Mouse (Mus musculus) liver, adult 2 months (tissue): ENCODE results near the gene Gm26661. TPM values are rescaled to one million over a fixed set of nuclear protein-coding genes. Genes with fewer than 3 reads are reported as not detected.

Experiments
- DNase-seq: peaks from one replicate; pipeline ENCODE4 v3.0.0-alpha.2; 2011; ENCODE audit warnings: low read depth, low spot score; ENCODE audit errors: extremely low read depth
- H3K27ac ChIP-seq: fragments of 200-500 bp; replicated peaks from 2 replicates; pipeline ENCODE4 v1.5.1; 2012; ENCODE audit warnings: low read depth, mild to moderate bottlenecking, control low read depth, inconsistent platforms, low read length; ENCODE audit not compliant: insufficient read depth
- H3K27me3 ChIP-seq: fragments of 200-500 bp; 2 replicates; pipeline ENCODE4 v1.6.1; 2012; ENCODE audit warnings: mild to moderate bottlenecking, moderate library complexity, low read length, inconsistent platforms; ENCODE audit not compliant: control insufficient read depth, insufficient read depth
- H3K36me3 ChIP-seq: fragments of 200-500 bp; 2 replicates; pipeline ENCODE4 v1.6.1; 2012; ENCODE audit warnings: low read length, inconsistent platforms; ENCODE audit not compliant: control insufficient read depth, insufficient read depth
- H3K4me1 ChIP-seq: fragments of 200-500 bp; 2 replicates; pipeline ENCODE4 v1.6.1; 2011; ENCODE audit warnings: low read length; ENCODE audit not compliant: control insufficient read depth, insufficient read depth
- H3K4me3 ChIP-seq: fragments of 200-500 bp; 2 replicates; pipeline ENCODE4 v1.5.1; 2011; ENCODE audit warnings: low read depth, mild to moderate bottlenecking, control low read depth, low read length, moderate library complexity; ENCODE audit not compliant: insufficient read depth
- H3K79me2 ChIP-seq: fragments of 200-500 bp; 2 replicates; pipeline ENCODE4 v1.6.1; 2012; ENCODE audit warnings: inconsistent platforms, mild to moderate bottlenecking, low read length, moderate library complexity; ENCODE audit not compliant: control insufficient read depth, insufficient read depth
- H3K9ac ChIP-seq: fragments of 200-500 bp; 2 replicates; pipeline ENCODE4 v1.6.1; 2012; ENCODE audit warnings: low read depth, mild to moderate bottlenecking, control low read depth, inconsistent platforms, low read length
- CTCF ChIP-seq: fragments of 200-500 bp; IDR thresholded peaks from 2 replicates; pipeline ENCODE4 v1.5.1; 2011; ENCODE audit warnings: low read depth, low read length, control low read depth
- POLR2A ChIP-seq: fragments of 200-500 bp; IDR thresholded peaks from 2 replicates; pipeline ENCODE4 v1.6.1; 2011; ENCODE audit warnings: low read length, control low read depth; ENCODE audit not compliant: insufficient read depth; ENCODE audit errors: extremely low read depth
- WGBS: fragments of 180-500 bp; shearing (Covaris S2); methylation state at CpG from one replicate; pipeline ENCODE4 v1.1.7; 2018; 5-methylcytosine and 5-hydroxymethylcytosine counted together
- polyA plus RNA-seq: library from polyadenylated mRNA; depleted of rRNA; stranded (reverse); fragments of >200 nt; gene quantifications from 2 replicates; pipeline ENCODE4 v1.2.3, GENCODE M21; 2012
- total RNA-seq: library from RNA; depleted of rRNA; stranded (reverse); fragments of >200 nt; gene quantifications from 2 replicates; pipeline ENCODE4 v1.2.3, GENCODE M21; 2014

Gm26661 gene
- total and polyA plus RNA-seq, 2 experiments: not detected

- Histone ChIP-seq H3K27me3 (no peaks in the 10 kb centered on the region), H3K79me2 (peaks cover 27% of the 10 kb centered on the region; the same call in 1 of the 2 replicates), H3K4me3 (peak within 1 kb of the TSS; percentile 84), H3K27ac (peak within 1 kb of the TSS; percentile 62), H3K4me1 (peaks cover 29% of the 10 kb centered on the region), H3K36me3 (no peaks in the 10 kb centered on the region), H3K9ac (peak within 1 kb of the TSS; percentile 84)
- peak; percentile 82; the same call in 1 of the 2 replicates for TF ChIP-seq POLR2A
- peak; percentile 99 for TF ChIP-seq CTCF
- under 1% methylated on average over 49 of the region's 49 CpGs for WGBS
- peak; percentile 72 for DNase-seq
Observed at GRCm38 (mm10) chr14:7817770-7818462, 26.5 kb downstream of the Gm26661 start, which contains the start of gene Flnb. Flnb (plus strand) TSS chr14:7817957.

DNA sequence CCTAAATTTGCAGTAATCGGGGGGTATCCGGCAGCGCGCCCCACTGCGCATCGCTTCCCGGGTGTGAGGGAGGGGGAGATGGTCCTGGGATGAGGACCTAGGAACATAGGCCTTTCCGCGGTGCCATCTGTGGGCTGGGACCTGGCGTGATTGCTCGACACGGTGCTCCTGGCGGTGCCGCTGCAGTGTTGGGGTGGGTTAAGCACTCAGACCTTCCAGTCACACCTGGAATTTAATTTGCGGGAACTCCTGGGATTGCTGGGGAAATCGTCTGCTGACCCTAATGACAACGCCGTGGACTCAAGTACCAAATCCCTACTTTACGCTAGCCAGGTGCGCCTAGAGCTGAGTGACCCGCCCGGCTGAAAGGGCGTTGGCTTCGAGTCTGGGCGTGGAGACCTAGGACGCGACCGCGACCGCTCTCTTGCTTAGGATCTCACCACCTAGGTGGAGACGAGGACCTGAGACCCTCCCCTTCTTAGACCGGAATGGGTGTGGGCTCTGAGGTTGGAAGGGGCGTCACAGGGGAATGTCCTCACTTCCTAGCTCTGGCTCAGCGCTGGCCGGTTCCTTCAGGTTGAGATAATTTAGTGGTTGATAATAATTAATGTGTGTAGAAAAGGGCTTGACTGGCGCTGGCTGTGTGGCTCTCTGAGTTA is 27.2 kb downstream of the Gm26661 start:
- WGBS: under 1% methylated on average over 36 of the region's 36 CpGs
- Histone ChIP-seq H3K27me3 (no peaks in the 10 kb centered on the region), H3K27ac (peak overlapping the region; percentile 62), H3K79me2 (peaks cover 31% of the 10 kb centered on the region; the same call in 1 of the 2 replicates), H3K36me3 (no peaks in the 10 kb centered on the region), H3K4me3 (peak overlapping the region; percentile 84), H3K9ac (peak overlapping the region; percentile 84), H3K4me1 (peaks cover 29% of the 10 kb centered on the region)
- peak; percentile 56 for DNase-seq
- TF ChIP-seq POLR2A (no peak), CTCF (no peak)

DNA sequence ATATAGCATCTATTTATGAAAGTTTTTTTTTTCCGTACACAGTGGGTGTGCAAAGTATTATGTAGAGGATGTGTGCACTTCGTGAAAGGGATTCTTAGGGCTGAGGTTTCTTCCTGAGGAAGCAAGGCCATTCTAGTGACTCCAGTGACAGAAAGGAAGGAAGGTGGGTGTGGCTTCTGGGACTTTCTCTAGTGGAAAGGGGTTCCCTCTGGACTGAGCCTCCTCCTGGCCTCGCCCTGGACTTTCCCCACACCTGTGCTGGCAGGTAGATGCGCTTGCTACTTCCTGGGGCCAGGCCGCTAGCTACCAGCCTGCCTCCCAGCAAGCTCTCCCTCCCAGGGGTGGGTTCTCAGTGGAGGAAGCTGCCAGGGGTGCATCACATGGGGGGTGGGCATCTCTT is 28.1 kb downstream of the Gm26661 start:
- Histone ChIP-seq H3K79me2 (peaks cover 31% of the 10 kb centered on the region; the same call in 1 of the 2 replicates), H3K36me3 (no peaks in the 10 kb centered on the region), H3K9ac (peak overlapping the region; percentile 19; the same call in 1 of the 2 replicates), H3K4me3 (peak overlapping the region; percentile 84), H3K27me3 (no peaks in the 10 kb centered on the region), H3K4me1 (peaks cover 33% of the 10 kb centered on the region), H3K27ac (peak overlapping the region; percentile 62; the same call in 1 of the 2 replicates)
- TF ChIP-seq CTCF (no peak), POLR2A (no peak)
- 66% methylated on average over 5 of the region's 5 CpGs for WGBS
- no peak for DNase-seq

DNA sequence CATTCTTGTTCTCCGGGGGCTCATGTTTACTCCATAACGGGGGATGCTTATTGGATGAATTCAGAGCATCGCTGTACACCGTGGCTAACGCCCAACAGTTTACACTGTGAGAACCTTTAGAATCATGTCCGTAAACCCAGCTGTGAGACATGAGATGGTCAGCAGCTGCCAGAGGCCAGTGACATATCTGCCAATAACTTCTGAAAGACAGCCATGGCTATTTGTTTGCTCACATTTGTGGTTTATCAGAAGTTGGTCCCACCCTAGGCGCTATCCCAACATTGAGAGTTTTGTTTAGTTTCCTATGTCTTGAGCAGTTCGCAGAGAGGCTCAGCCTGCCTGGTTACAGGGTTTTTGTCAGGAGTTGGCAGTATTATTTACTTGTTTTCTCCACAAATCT is 30.0 kb downstream of the Gm26661 start:
- Histone ChIP-seq H3K4me3 (no peak overlapping the region; the same call in 1 of the 2 replicates), H3K79me2 (peaks cover 31% of the 10 kb centered on the region; the same call in 1 of the 2 replicates), H3K4me1 (peaks cover 43% of the 10 kb centered on the region), H3K36me3 (no peaks in the 10 kb centered on the region), H3K9ac (peak overlapping the region; percentile 52), H3K27me3 (no peaks in the 10 kb centered on the region), H3K27ac (peak overlapping the region; percentile 78)
- DNase-seq: peak; percentile 90
- no peak for TF ChIP-seq CTCF
- no peak for TF ChIP-seq POLR2A
- WGBS: 23% methylated on average over 8 of the region's 8 CpGs

DNA sequence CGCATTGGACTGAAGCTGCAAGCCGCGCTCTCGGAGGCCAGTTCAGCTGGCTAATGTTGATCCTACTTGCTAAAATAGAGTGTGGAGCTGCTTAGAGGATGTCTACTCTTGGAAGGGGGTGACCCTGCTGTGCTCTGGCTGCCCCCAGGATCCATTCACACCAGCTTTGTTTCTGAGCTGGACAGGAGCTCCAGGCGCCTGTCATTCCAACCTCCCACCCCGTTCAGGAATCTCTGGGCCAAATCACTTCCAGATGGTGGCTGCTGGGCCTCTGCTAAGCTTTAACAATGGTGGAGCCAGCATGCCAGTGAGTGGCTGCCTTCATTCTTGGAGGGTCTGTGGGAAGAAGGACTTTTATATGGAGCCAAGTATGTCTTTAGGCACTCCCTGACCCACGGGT is 31.3 kb downstream of the Gm26661 start:
- H3K27me3 ChIP-seq: no peaks in the 10 kb centered on the region
- peak overlapping the region; percentile 39 for H3K27ac ChIP-seq

More for the DNA sequence above, 31.3 kb downstream of the Gm26661 start:
- no peak for DNase-seq
- peaks cover 52% of the 10 kb centered on the region for H3K4me1 ChIP-seq
- WGBS: 84% methylated on average over 7 of the region's 7 CpGs
- H3K4me3 ChIP-seq: no peak overlapping the region
- peaks cover 40% of the 10 kb centered on the region; the same call in 1 of the 2 replicates for H3K79me2 ChIP-seq
- H3K9ac ChIP-seq: no peak overlapping the region
- no peak for TF ChIP-seq POLR2A
- no peaks in the 10 kb centered on the region for H3K36me3 ChIP-seq
